Comparison of ENCODE assay signal across 7 mouse cellular contexts in genomic region chr17:22424636-22425354, GRCm38 (mm10). TPM values are rescaled to one million over a fixed set of nuclear protein-coding genes. Genes with fewer than 3 reads are reported as not detected.
DNase-seq lines count a peak whose midpoint lies in the region; ATAC-seq and TF ChIP-seq lines count a peak whose summit lies in the region.

No protein-coding gene starts in this region.

- TF ChIP-seq POLR2A in heart, adult 2 months (IDR thresholded peaks at IDR 0.05; ENCODE audit: insufficient read depth, low read depth, low read length) = no peak

- peak overlapping the region; percentile 69 for H3K4me2 ChIP-seq in midbrain, embryonic 13.5 days (replicated peaks)

- peak; percentile 43 for ATAC-seq in midbrain, embryonic 13.5 days
- no peak for ATAC-seq in megakaryocyte progenitor cell, adult 5-6 weeks (replicated peaks; ENCODE audit: poor library complexity)

- no peaks in the 10 kb centered on the region for H3K36me3 ChIP-seq in heart, adult 2 months (ENCODE audit: control insufficient read depth, insufficient read depth, low read length)
- H3K36me3 ChIP-seq in midbrain, embryonic 13.5 days = no peaks in the 10 kb centered on the region

- peak overlapping the region; percentile 64 for H3K4me3 ChIP-seq in heart, adult 2 months
- peak overlapping the region; percentile 59 for H3K4me3 ChIP-seq in midbrain, embryonic 13.5 days (replicated peaks)

- peak; percentile 10 for DNase-seq in urinary bladder, postnatal 14 days (ENCODE audit: low spot score)
- no peak for DNase-seq in urinary bladder, postnatal 4 days (ENCODE audit: low spot score in 2 of 2)
- peak; percentile 32 for DNase-seq in cerebellum, adult 9-11 months
- DNase-seq in heart, adult 2 months = no peak
- DNase-seq in kidney, adult 8-10 months = peak; percentile 7 to 11

- 5% methylated on average over 12 of the region's 12 CpGs for WGBS in heart, adult 2 months
- WGBS in midbrain, embryonic 13.5 days = 2% methylated on average over 12 of the region's 12 CpGs

- no peak for TF ChIP-seq CTCF in heart, adult 2 months (IDR thresholded peaks at IDR 0.05)

- H3K9ac ChIP-seq in heart, adult 2 months (ENCODE audit: low read depth, low read length) = no peak overlapping the region
- H3K9ac ChIP-seq in midbrain, embryonic 13.5 days (replicated peaks) = peak overlapping the region; percentile 76

- H3K4me1 ChIP-seq in heart, adult 2 months (ENCODE audit: control insufficient read depth, insufficient read depth, low read length) = no peaks in the 10 kb centered on the region
- H3K4me1 ChIP-seq in midbrain, embryonic 13.5 days (replicated peaks) = peaks cover 26% of the 10 kb centered on the region

- H3K27ac ChIP-seq in heart, adult 2 months = peak overlapping the region; percentile 79
- peak overlapping the region; percentile 85 for H3K27ac ChIP-seq in midbrain, embryonic 13.5 days

- no peaks in the 10 kb centered on the region for H3K79me2 ChIP-seq in heart, adult 2 months (replicated peaks; ENCODE audit: control insufficient read depth, insufficient read depth, low read length)

- intact Hi-C loops in heart, adult 2 months (cut with DNase I) = loop anchor here (5.0 to 10.0 kb wide), 3 partner anchors 110 to 580 kb away; partner anchors contain the start of genes CT030661.1, Zfp820 and Zfp994

- H3K27me3 ChIP-seq in heart, adult 2 months (ENCODE audit: control insufficient read depth, insufficient read depth, low read length) = no peaks in the 10 kb centered on the region
- no peaks in the 10 kb centered on the region for H3K27me3 ChIP-seq in midbrain, embryonic 13.5 days

- TF ChIP-seq EP300 in heart, adult 2 months (IDR thresholded peaks at IDR 0.05; ENCODE audit: insufficient read depth, low read depth, low read length) = no peak

- no peaks in the 10 kb centered on the region for H3K9me3 ChIP-seq in midbrain, embryonic 13.5 days

RNA-seq across cellular contexts. Expression of gene Zfp946, which starts 0.8 kb away (rescaled TPM):
- 1 to 10 TPM; 2.9 to 3.3 TPM for total RNA-seq in heart, adult 2 months (2021)
- polyA plus RNA-seq in heart, adult 2 months (2012; rRNA removed) = 1.4 and 2.3 TPM in 2 replicates
- 35.2 and 39.4 TPM in 2 replicates for polyA plus RNA-seq in midbrain, embryonic 13.5 days (2015; fragmentation: Nextera tagmentation; extraction: Ambion mirVana)
- total RNA-seq in megakaryocyte progenitor cell, adult 5-6 weeks (2015) = 7.7 and 9.2 TPM in 2 replicates
- 3.7 and 6.3 TPM in 2 replicates for total RNA-seq in megakaryocyte progenitor cell, adult 5-6 weeks (2017)

Comparison
In these comparisons a context has a peak if more than half of its experiments do, and no peak if none do; other contexts are left out.
1. DNase-seq: peak in urinary bladder, postnatal 14 days (single experiment), cerebellum, adult 9-11 months (single experiment) and kidney, adult 8-10 months (2 of 2); none in urinary bladder, postnatal 4 days (0 of 2) and heart, adult 2 months (0 of 2).